Mouse (Mus musculus): ENCODE results near the gene Sprn.
"Not testable (repeated sequence)": the region's sequence is repeated elsewhere in the genome, so short reads cannot be mapped to it uniquely, and the experiment has no call there.

Gene Sprn

DNA sequence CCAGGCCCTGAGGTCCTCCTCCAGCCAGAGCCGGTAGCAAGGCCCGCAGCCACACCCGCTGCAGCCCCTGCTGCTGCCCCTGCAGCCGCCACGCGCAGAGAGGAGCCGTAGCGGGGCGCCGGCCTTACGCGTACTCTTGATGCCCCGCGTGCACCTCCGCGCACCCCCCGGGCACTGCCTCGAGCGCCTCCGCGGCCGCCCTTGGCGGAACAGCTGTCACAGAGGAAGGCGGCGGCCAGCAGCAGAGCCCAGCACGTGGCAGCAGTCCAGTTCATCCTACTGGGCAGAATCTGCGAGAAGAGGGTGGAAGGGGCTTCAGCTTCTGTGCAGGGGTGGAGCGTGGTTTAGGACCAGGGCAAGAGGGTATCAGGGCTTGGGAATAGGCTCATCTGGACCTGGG is 1.3 kb downstream of the Sprn start:
- no peak for DNase-seq (ENCODE audit: extremely low read depth, insufficient read length, low spot score)

DNA sequence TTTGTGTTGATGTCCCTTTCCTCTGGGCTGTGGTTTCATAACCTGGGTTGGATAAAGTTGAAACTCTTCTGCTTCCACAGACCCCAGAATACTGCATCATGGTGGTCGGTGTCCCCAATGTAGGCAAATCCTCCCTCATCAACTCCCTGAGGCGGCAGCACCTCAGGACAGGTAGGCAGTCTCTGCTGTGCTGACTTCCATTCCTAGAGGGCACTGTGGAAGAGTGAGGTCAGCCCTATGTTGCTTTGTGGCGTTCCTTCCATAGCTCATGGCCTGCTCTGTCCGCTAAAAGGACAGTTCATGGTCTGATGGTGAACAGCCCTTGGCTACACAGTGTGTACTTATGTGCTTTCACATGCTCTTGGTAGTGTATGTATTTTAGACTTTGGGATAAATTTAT is 10.1 kb downstream of the Sprn start:
- no peak for DNase-seq (ENCODE audit: extremely low read depth, insufficient read length, low spot score)

- peak; percentile 23 for DNase-seq (ENCODE audit: extremely low read depth, insufficient read length, low spot score)
Observed at GRCm38 (mm10) chr7:140141350-140141749, 13.3 kb downstream of the Sprn start.

GRCm38 (mm10) chr7:140138021-140138310 is 16.7 kb downstream of the Sprn start:
- no peak for DNase-seq (ENCODE audit: extremely low read depth, insufficient read length, low spot score)

DNA sequence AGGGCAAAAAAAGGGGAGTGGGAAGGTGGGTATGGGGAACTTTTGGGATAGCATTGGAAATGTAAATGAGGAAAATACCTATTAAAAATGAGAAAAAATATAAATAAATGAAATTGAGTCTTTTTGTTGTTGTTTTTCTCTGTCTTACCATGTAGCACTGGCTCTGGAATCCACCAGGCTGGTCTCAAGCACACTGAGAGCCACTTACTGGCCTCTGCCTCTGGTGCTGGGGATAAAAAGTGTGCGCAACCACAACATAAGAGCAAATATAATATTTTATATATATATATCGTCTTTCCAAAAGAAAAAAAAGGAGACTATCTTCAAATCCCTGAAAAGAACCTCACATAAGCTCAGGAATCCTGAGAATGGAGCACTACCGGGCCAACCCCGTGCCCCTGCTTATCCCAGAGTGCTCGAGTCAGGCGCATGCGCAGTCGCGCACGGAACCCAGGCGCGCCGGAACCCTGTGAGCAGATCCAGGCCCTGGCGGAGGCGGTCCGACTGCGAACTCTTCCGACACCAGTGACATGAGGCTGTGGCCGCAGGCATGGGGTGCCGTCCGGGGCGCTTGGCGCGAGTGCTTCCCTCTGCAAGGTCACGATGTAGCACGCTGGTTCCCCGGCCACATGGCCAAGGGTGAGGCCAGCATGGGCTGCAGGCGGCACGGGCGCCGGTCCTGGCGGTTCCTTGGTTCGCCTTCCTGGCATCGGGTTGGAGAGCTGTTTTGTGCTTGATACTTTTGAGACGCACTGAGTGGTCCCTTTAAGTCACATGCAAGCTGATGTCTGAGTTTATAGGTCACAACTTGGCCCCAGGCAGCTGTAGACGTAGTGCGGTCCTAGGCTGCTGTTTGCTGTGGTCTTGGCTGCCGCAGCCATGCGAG is 17.3 kb downstream of the Sprn start, which contains the start of gene Mtg1:
Mtg1 (plus strand) TSS at position 430 of the 886 bp plus-strand sequence.
- peak; percentile 94 for DNase-seq (ENCODE audit: extremely low read depth, insufficient read length, low spot score)

GRCm38 (mm10) chr7:140135106-140135770 is 19.4 kb downstream of the Sprn start:
- no peak for DNase-seq (ENCODE audit: extremely low read depth, insufficient read length, low spot score)

DNA sequence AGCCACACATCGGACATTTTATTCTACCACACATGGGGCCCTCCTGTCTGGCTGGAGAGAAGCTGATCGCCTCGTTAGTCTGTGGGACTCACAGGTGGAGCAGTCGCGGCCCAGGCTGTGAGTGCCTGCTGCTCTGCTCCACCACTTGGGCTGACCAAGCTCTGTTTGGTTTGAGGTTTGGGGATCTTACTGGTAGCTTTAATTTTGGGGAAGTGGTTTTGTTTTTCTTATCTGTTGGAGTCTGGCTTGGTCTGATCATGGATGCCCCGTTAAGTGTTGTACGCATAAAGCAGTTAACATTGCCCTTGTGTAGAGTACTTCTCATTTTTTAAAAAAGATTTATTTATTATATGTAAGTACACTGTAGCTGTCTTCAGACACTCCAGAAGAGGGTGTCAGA is 20.6 kb downstream of the Sprn start:
- DNase-seq (ENCODE audit: extremely low read depth, insufficient read length, low spot score) = not testable (repeated sequence)

GRCm38 (mm10) chr7:140132184-140132583 is 22.5 kb downstream of the Sprn start:
- not testable (repeated sequence) for DNase-seq (ENCODE audit: extremely low read depth, insufficient read length, low spot score)

DNA sequence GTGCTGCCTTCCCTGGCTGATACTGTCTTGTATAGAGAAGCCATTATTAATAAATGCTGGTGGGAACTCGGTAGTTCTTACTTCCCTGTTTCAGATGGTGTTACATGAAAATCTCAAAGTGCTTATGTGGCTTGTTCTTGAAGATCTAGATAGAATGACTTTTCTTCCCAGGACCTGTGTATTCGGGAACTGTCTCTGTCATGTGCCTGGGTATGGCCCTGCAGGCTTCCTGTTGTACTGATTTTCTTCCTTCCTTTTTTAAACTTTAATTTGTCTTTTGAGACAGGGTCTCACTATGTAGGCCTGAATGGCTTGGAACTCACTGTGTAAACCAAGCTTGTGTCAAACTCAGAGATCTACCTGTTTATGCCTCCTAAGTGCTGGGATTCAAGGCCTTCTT is 26.8 kb downstream of the Sprn start:
- DNase-seq (ENCODE audit: extremely low read depth, insufficient read length, low spot score) = no peak

DNA sequence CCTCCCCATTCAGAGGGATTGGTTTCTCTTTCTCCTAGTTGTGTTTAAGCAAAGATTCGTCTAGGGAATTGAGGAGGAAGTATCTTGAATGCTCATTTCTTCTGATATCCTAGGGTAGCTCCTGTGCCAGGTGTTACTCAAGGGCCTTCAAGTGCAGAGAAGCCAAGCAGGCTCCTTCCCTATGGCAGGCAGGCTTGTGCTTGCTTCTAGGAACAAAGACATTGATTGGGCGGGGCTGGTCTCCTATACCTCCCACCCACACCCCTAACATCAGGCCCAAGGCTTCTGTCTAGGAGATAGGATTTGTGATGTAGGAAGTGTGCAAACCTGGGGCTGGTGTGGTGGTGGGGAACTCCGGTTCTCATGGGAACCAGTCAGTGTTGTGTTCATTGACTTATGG is 27.7 kb downstream of the Sprn start:
- no peak for DNase-seq (ENCODE audit: extremely low read depth, insufficient read length, low spot score)

DNA sequence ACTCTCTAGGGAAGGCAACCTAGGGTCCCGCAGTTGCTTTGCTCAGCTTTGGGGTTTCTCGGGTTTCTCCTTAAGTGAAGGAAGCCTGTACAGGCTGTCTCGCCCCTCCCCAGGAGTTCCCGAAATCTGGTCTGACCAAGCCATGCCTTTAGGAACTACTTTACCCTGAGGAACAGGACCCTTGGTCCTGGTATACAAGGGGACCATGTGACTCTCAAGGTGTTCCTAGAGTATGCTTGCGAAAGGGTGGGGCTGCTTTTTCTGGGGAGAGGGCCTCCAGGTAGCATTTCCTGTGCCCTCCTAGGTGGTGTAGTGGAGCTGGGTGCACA is 28.7 kb downstream of the Sprn start:
- DNase-seq (ENCODE audit: extremely low read depth, insufficient read length, low spot score) = no peak

DNA sequence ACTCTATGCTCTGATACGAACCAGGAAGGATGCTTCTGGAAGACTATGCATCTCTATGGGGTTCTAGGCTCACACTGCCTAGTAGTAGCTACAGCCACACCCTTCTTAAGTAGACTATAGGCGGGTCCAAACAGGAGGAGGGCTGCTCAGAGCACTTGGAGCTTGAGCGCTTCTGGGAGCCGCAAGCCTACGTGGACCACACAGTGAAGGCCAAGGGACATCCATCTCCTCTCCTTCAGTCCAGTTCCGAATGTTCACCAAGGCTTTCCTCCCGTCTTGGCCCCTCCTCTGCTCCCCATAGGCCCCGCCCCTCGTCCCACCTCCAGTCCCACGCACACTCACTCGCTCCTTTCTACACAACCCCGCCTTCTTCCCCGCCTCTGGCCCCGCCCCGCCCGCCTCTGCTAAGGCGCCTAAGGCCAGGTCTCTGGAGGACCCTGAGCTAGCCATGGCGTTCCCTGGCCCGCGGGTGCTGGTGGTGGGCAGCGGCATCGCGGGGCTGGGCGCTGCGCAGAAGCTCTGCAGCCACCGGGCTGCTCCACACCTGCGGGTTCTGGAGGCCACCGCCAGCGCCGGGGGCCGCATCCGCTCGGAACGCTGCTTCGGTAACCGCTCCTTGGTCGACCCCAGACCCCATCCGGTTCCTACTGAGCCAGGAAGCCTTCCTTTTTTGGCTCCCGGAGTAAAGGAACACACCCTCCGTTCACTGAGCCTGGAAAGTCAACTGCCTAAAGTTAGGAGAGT is 29.2 kb downstream of the Sprn start:
- DNase-seq (ENCODE audit: extremely low read depth, insufficient read length, low spot score) = peak; percentile 77

- DNase-seq (ENCODE audit: extremely low read depth, insufficient read length, low spot score) = no peak
Observed at GRCm38 (mm10) chr7:140124382-140124781, 30.3 kb downstream of the Sprn start.

- DNase-seq (ENCODE audit: extremely low read depth, insufficient read length, low spot score) = no peak
Observed at GRCm38 (mm10) chr7:140122765-140123164, 31.9 kb downstream of the Sprn start.

- no peak for DNase-seq (ENCODE audit: extremely low read depth, insufficient read length, low spot score)
Observed at GRCm38 (mm10) chr7:140121338-140121910, 33.3 kb downstream of the Sprn start.

DNA sequence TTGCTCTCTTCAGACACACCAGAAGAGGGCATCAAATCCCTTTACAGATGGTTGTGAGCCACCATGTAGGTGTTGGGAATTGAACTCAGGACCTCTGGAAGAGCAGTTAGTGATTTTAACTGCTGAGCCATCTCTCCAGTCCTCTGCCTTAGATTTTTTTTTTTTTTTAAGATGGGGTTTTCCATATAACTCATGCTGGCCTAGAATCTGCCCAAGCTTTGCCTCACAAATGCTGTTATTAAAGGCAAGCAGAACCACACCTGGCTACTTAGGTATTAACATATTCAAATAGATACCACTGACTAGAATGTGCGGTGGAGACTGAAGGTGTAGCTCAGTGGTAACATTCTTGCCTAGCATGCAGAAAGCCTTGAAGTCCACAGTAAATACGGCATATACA is 34.2 kb downstream of the Sprn start:
- no peak for DNase-seq (ENCODE audit: extremely low read depth, insufficient read length, low spot score)

DNA sequence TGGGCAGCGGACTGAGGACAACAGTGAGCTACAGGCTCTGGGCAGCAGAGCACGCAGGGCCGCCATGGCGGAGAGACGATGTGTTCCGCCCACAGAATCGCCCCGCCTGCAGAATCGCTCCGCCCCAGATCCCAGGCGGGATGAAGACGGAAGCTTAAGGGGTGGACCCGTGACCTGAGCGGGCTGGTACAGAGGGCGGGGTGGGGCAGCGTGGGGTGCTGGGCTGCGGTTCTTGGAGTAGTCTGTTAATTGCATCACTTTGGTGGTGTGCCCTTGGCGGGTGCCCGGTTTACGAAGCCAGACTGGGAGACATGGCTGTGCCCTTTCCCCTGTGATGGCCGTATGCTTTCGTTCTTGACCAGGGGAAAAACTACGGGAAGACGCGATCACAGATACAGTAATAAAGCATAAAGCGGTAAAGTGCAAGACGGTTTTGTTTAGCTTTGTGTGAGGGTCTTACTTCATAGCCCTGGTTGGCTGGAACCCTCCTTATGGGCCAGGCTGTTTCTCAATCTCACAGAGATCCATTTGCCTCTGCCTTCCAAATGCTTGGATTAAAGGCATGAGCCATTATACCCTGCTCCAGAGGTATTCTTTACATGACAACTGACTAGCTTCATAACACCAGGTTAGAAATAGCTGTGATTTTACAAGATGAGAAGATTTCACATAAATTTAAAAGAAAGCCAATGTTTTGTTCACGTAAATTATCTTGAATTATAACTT is 38.2 kb downstream of the Sprn start, which contains the start of gene Echs1:
Echs1 (minus strand) TSS at position 148 of the 726 bp plus-strand sequence.
- peak; percentile 95 for DNase-seq (ENCODE audit: extremely low read depth, insufficient read length, low spot score)

- peak; percentile 57 for DNase-seq (ENCODE audit: extremely low read depth, insufficient read length, low spot score)
Observed at GRCm38 (mm10) chr7:140115583-140116328, 38.9 kb downstream of the Sprn start, which contains the start of gene Paox. Gene Paox (plus strand): TSS chr7:140115799.

GRCm38 (mm10) chr7:140111943-140112342 is 42.7 kb downstream of the Sprn start:
- peak; percentile 68 for DNase-seq (ENCODE audit: extremely low read depth, insufficient read length, low spot score)

DNA sequence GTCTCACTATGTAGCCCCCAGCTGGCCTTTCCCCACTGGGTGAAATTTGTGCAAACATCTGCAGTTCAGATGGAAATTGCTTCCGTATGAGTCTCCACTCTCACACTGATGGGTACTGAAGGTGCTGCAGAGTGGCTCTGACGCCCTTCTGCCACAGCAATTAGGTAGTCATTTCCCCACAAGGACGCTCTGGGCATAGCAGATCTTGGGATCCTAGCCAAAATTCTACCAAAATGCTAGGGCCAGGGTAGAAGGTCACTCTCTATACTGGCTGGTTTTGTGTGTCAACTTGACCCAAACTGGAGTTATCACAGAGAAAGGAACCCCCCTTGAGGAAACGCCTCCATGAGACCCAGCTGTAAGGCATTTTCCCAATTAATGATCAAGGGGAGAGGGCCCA is 50.7 kb downstream of the Sprn start:
- no peak for DNase-seq (ENCODE audit: extremely low read depth, insufficient read length, low spot score)

Data from 3134 (cell line).